Mouse (Mus musculus) embryonic fibroblast, embryonic 13.5 days (primary cell): ENCODE data around the gene Gm20388.

Experiments used
- CTCF ChIP-seq: IDR thresholded peaks from 2 replicates; pipeline ENCODE4 v1.5.1; 2011; ENCODE audit warnings: mild to moderate bottlenecking, control low read depth, low read length, moderate library complexity, borderline replicate concordance; ENCODE audit not compliant: insufficient read depth
- POLR2A ChIP-seq: IDR thresholded peaks from 2 replicates; pipeline ENCODE4 v1.6.1; 2011; ENCODE audit warnings: low read depth, mild to moderate bottlenecking, control low read depth, low read length, moderate library complexity

DNA sequence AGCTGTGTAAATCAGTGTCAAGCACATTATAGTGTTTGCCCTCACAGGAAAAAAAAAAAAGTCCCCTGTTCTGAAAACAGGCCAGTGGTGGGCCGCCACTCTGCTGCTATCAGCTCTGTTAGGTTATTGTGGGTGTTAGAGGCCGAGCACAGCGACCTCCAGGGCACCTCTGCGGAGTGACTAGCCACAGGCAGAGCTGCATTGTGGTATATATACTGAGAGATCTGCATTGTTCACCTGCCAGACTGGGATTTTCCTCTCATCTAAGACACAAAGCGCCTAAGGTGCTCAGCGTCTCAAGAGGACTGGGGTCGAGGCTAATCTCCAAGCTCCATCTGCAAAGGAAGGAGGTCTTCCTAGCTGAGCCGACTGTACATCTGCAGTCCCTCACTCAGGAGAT, 252.7 kb downstream of the Gm20388 start:
- no peak for TF ChIP-seq POLR2A
- TF ChIP-seq CTCF, result no peak
